19 mouse cellular contexts compared by ENCODE assay signal in the genomic region with DNA sequence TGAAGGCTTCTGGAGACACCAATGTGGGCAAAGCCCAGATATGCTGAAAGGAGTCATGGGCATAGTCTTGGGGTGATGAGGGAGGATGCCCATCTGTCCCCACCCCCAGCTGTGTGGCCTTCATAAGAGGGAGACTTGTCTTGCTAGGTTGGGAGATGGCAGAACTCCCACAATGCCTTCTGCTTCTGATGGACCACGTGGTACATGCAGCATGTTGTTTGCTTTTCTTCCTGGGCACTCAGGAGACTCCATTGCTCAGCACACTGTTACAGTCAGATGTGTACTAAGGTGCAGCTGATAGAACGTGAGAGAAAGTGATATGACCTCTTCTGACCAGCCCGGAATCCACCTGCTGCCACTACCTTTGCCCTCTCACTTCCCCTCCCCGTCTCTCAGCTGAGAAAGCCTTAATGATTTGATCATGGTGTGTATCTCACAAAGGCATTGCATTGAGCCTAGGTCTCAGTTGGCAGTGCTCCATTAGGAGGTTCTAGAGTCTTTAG.
"Had no signal": no experiment of that assay in that cellular context is flagged by ENCODE, and none has a peak within 500 bp of the region (broad histone marks: within the 10 kb centered on the region; RNA-seq: fewer than 3 reads in every experiment).

No protein-coding gene starts in this region.

- ATAC-seq: midbrain, embryonic 16.5 days had no signal

- H3K4me3 ChIP-seq: midbrain, embryonic 10.5 days; midbrain, embryonic 12.5 days; myocyte; neural tube, embryonic 13.5 days; neural tube, embryonic 15.5 days had no signal

- H3K27ac ChIP-seq: midbrain, embryonic 10.5 days; midbrain, embryonic 12.5 days; neural tube, embryonic 13.5 days; neural tube, embryonic 15.5 days had no signal

- DNase-seq: lung, adult 18-20 months; lung, embryonic 14.5 days; lung, postnatal 10 days; lung, postnatal 4 days; midbrain, embryonic 14.5 days; retina, postnatal 1 day; right cerebral cortex, adult 18-20 months; right cerebral cortex, postnatal 25 days; right cerebral cortex, postnatal 4 days; spleen, adult 18-20 months; thymus, adult 2 months; thymus, postnatal 14 days; thymus, postnatal 36 days had no signal

- H3K9me3 ChIP-seq: midbrain, embryonic 10.5 days; midbrain, embryonic 12.5 days; neural tube, embryonic 13.5 days; neural tube, embryonic 15.5 days had no signal

- H3K4me2 ChIP-seq: lung, embryonic 14.5 days; midbrain, embryonic 12.5 days; neural tube, embryonic 13.5 days; neural tube, embryonic 15.5 days had no signal

- H3K4me1 ChIP-seq: midbrain, embryonic 10.5 days; midbrain, embryonic 12.5 days; neural tube, embryonic 13.5 days; neural tube, embryonic 15.5 days had no signal

- H3K36me3 ChIP-seq: midbrain, embryonic 10.5 days; midbrain, embryonic 12.5 days; neural tube, embryonic 13.5 days; neural tube, embryonic 15.5 days had no signal

- H3K27me3 ChIP-seq: midbrain, embryonic 12.5 days; neural tube, embryonic 13.5 days had no signal

- H3K9ac ChIP-seq: lung, embryonic 14.5 days; midbrain, embryonic 12.5 days; neural tube, embryonic 13.5 days; neural tube, embryonic 15.5 days had no signal
